19 mouse cellular contexts compared by ENCODE assay signal in genomic region chr9:123805241-123805640, GRCm38 (mm10). TPM values are rescaled to one million over a fixed set of nuclear protein-coding genes. Genes with fewer than 3 reads are reported as not detected.
"Had no signal": no experiment of that assay in that cellular context is flagged by ENCODE, and none has a peak within 500 bp of the region (broad histone marks: within the 10 kb centered on the region; RNA-seq: fewer than 3 reads in every experiment).

No protein-coding gene starts in this region.

- H3K27me3 ChIP-seq: liver, embryonic 13.5 days; neural tube, embryonic 12.5 days; neural tube, embryonic 15.5 days; stomach, embryonic 15.5 days had no signal

- DNase-seq: kidney, adult 2 months; kidney, postnatal 25 days; layer of hippocampus, postnatal 36 days; liver, embryonic 13.5 days; lung, adult 2 months; lung, postnatal 14 days; lung, postnatal 4 days; midbrain, embryonic 14.5 days; thymus, postnatal 14 days; thymus, postnatal 4 days had no signal

RNA-seq across cellular contexts. Expression of gene Cxcr6, which starts 1.0 kb away (rescaled TPM):
- total RNA-seq: layer of hippocampus, adult 8-10 months; layer of hippocampus, postnatal 10 days; layer of hippocampus, postnatal 36 days; left cerebral cortex, adult 2 months; left cerebral cortex, postnatal 10 days; left cerebral cortex, postnatal 36 days; midbrain, postnatal 0 days had no signal

RNA-seq across cellular contexts. Expression of gene Xcr1, which starts 56.6 kb away (rescaled TPM):
- total RNA-seq: layer of hippocampus, adult 8-10 months; layer of hippocampus, postnatal 10 days; layer of hippocampus, postnatal 36 days; left cerebral cortex, adult 2 months; left cerebral cortex, postnatal 10 days; left cerebral cortex, postnatal 36 days; midbrain, postnatal 0 days had no signal
